Mouse (Mus musculus) cerebellum, adult 2 months (tissue): ENCODE measurements around the gene Max.

Experiments
- CTCF ChIP-seq: fragments of 200-500 bp; IDR thresholded peaks from 2 replicates; pipeline ENCODE4 v1.5.1; 2011; ENCODE audit warnings: low read depth, mild to moderate bottlenecking, control low read depth, low read length, moderate library complexity, borderline replicate concordance; ENCODE audit not compliant: insufficient read depth
- POLR2A ChIP-seq: fragments of 200-500 bp; IDR thresholded peaks from 2 replicates; pipeline ENCODE4 v1.6.1; 2011; ENCODE audit warnings: low read length, control low read depth, borderline replicate concordance; ENCODE audit not compliant: insufficient read depth

DNA sequence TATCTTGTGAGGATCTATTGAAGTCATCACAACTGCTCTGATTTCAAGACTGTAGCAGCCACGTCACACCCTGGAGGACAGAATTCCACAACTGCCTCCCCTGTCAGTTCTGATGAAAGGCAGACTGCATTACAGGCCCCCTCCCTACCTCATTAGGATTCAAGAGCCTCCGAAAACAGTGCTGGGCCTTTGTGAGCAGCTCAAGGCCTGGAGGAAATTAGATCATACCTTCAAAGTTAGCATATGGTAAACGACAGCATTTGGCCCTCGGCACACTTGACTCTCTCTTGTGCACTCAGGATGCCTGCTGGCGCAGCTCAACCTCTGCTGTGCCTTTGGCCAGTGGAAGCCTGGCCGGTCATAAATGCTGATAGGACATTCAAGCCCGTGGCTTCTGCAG lies 66.2 kb downstream of the Max start:
- TF ChIP-seq CTCF, result no peak
- TF ChIP-seq POLR2A, result no peak
